In the genomic region with DNA sequence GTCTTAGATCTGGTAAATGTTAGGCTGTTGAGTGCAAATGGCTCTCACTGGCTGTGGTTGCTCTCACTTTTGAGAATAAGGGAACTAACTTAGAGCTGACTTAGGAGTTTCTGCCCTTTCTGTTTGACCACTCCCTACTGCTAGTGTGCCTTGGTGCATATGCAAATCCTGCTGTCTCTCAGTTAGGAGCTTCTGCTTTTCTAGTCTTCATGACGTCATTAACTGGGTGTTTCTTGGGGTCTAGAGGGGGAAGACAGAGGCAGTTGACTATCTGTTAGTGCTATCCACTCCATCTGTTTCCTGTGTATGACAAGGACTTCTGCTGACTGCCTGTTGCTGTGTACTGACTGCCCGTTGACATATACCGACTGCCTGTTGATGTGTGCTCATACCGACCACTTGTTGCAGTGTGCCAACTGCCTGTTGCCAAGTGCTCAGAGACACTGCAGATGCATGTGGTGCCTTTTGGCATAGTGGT, we compare ENCODE assay signal across 9 mouse cellular contexts. TPM values are rescaled to one million over a fixed set of nuclear protein-coding genes. Genes with fewer than 3 reads are reported as not detected.
A peak's percentile ranks its signal among the peaks of the same experiment; 100 is the strongest.
DNase-seq lines count a peak whose midpoint lies in the region; ATAC-seq and TF ChIP-seq lines count a peak whose summit lies in the region.
"Had no signal": no experiment of that assay in that cellular context is flagged by ENCODE, and none has a peak within 500 bp of the region (broad histone marks: within the 10 kb centered on the region; RNA-seq: fewer than 3 reads in every experiment).

No protein-coding gene starts in this region.

- 25% methylated on average over 4 of the region's 4 CpGs for WGBS in heart, adult 2 months
- WGBS in heart, embryonic 16.5 days = 31% methylated on average over 4 of the region's 4 CpGs

- H3K9ac ChIP-seq in heart, adult 2 months (ENCODE audit: low read depth, low read length) = no peak overlapping the region
- H3K9ac ChIP-seq in heart, embryonic 16.5 days (ENCODE audit: low read length) = no peak overlapping the region

- peak; percentile 67; the same call in 1 of the 2 replicates for ATAC-seq in heart, embryonic 16.5 days (replicated peaks; ENCODE audit: extremely low read depth, insufficient read depth, low FRiP score)
- peak; percentile 90 for ATAC-seq in megakaryocyte, adult 5-6 weeks (ENCODE audit: poor library complexity, severe bottlenecking)
- ATAC-seq: Patski had no signal

- peaks cover 8% of the 10 kb centered on the region for H3K4me1 ChIP-seq in heart, adult 2 months (ENCODE audit: control insufficient read depth, insufficient read depth, low read length)
- peaks cover 30% of the 10 kb centered on the region for H3K4me1 ChIP-seq in heart, embryonic 16.5 days (ENCODE audit: control insufficient read depth, insufficient read depth, low read length)

- no peak for TF ChIP-seq CTCF in heart, adult 2 months (IDR thresholded peaks at IDR 0.05)

- no peaks in the 10 kb centered on the region for H3K27me3 ChIP-seq in heart, adult 2 months (ENCODE audit: control insufficient read depth, insufficient read depth, low read length)
- no peaks in the 10 kb centered on the region for H3K27me3 ChIP-seq in heart, embryonic 16.5 days (ENCODE audit: control insufficient read depth, insufficient read depth, low read length)
- H3K27me3 ChIP-seq: Patski had no signal

- DNase-seq in heart, adult 2 months = peak; percentile 27 to 55
- no peak for DNase-seq in heart, postnatal 14 days
- peak; percentile 3 to 26 for DNase-seq in CD8-positive naive resting alpha-beta T cell, adult 2 months (ENCODE audit: low read depth in 2 of 2, low spot score in 2 of 2)
- no peak for DNase-seq in right cerebral cortex, adult 2 months (ENCODE audit: low spot score in 2 of 2)
- DNase-seq in ovary, postnatal 10 days (ENCODE audit: low spot score) = no peak
- DNase-seq in cerebellum, adult 11 months = no peak

- H3K27ac ChIP-seq in heart, adult 2 months = no peak overlapping the region
- 0 out of 2 replicates have a peak overlapping the region, but pooled peaks have one; percentile 41 for H3K27ac ChIP-seq in heart, embryonic 16.5 days (ENCODE audit: low read length)

- no peak overlapping the region; the same call in 1 of the 2 replicates for H3K4me2 ChIP-seq in heart, embryonic 16.5 days (ENCODE audit: low read depth, low read length)

- peaks cover 1% of the 10 kb centered on the region; the same call in 1 of the 2 replicates for H3K79me2 ChIP-seq in heart, adult 2 months (replicated peaks; ENCODE audit: control insufficient read depth, insufficient read depth, low read length)

- no peaks in the 10 kb centered on the region; the same call in 1 of the 2 replicates for H3K36me3 ChIP-seq in heart, adult 2 months (ENCODE audit: control insufficient read depth, insufficient read depth, low read length)
- no peaks in the 10 kb centered on the region for H3K36me3 ChIP-seq in heart, embryonic 16.5 days (ENCODE audit: control insufficient read depth, insufficient read depth)

- TF ChIP-seq EP300 in heart, adult 2 months (IDR thresholded peaks at IDR 0.05; ENCODE audit: insufficient read depth, low read depth, low read length) = 0 out of 2 replicates have a peak, but pooled peaks have one; percentile 23

- H3K9me3 ChIP-seq in heart, embryonic 16.5 days (replicated peaks; ENCODE audit: control insufficient read depth, low read length) = no peaks in the 10 kb centered on the region

- intact Hi-C loops in heart, adult 2 months (cut with DNase I) = loop anchor here (5.0 kb wide), 1 partner anchor 52 kb away; no protein-coding TSS in a partner anchor
- intact Hi-C loops in heart, postnatal 14 days (cut with DNase I) = no loop called here

- TF ChIP-seq POLR2A in heart, adult 2 months (IDR thresholded peaks at IDR 0.05; ENCODE audit: insufficient read depth, low read depth, low read length) = no peak

- no peak overlapping the region for H3K4me3 ChIP-seq in heart, adult 2 months
- no peak overlapping the region for H3K4me3 ChIP-seq in heart, embryonic 16.5 days (ENCODE audit: low read length)

RNA-seq across cellular contexts. Expression of gene Sipa1l1, which starts 56.7 kb away (rescaled TPM):
- total RNA-seq in heart, adult 2 months (2021) = 1 to 10 TPM; 6.9 to 9.1 TPM
- 8.4 and 9.9 TPM in 2 replicates for polyA plus RNA-seq in heart, adult 2 months (2012; rRNA removed)
- 10 to 100 TPM; 13.2 to 14.8 TPM for total RNA-seq in heart, postnatal 14 days (2021)
- 19.8 and 21.2 TPM in 2 replicates for polyA plus RNA-seq in heart, embryonic 16.5 days (2015; fragmentation: Nextera tagmentation; extraction: Ambion mirVana)
- total RNA-seq in megakaryocyte, adult 5-6 weeks (2015) = 7.0 and 7.8 TPM in 2 replicates
- 8.1 and 8.9 TPM in 2 replicates for total RNA-seq in megakaryocyte, adult 5-6 weeks (2017)

Comparison
In these comparisons a context has a peak if more than half of its experiments do, and no peak if none do; other contexts are left out.
1. DNase-seq: peak in heart, adult 2 months (2 of 2) and CD8-positive naive resting alpha-beta T cell, adult 2 months (2 of 2); none in heart, postnatal 14 days (0 of 2), right cerebral cortex, adult 2 months (0 of 2), ovary, postnatal 10 days (single experiment) and cerebellum, adult 11 months (single experiment).